Comparison of ENCODE assay signal across 11 mouse cellular contexts in the genomic region with DNA sequence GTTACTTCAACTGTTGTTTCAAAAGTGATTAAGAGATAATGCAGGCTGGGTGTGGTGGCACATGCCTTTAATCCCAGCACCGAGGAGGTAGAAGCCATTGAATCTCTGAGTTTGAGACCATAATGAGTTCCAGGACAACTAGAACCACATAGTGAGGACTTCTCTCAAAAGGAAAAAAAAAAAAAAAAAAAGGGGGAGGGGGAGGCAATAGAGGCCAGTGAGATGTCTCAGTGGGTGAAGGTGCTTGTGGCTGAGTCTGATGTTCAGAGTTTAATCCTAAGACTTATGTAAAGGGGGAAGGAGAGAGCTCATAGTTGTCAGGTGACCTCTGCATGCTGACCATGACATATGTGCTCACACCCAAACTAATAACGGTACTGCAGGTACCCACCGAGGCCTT. TPM values are rescaled to one million over a fixed set of nuclear protein-coding genes. Genes with fewer than 3 reads are reported as not detected.
DNase-seq lines count a peak whose midpoint lies in the region; ATAC-seq and TF ChIP-seq lines count a peak whose summit lies in the region.
"Had no signal": no experiment of that assay in that cellular context is flagged by ENCODE, and none has a peak within 500 bp of the region (broad histone marks: within the 10 kb centered on the region; RNA-seq: fewer than 3 reads in every experiment).

No protein-coding gene starts in this region.

- H3K9ac ChIP-seq in heart, embryonic 12.5 days, result no peak overlapping the region
- no peak overlapping the region for H3K9ac ChIP-seq in stomach, embryonic 14.5 days (replicated peaks; ENCODE audit: low read depth, low read length)
- H3K9ac ChIP-seq in stomach, postnatal 0 days (ENCODE audit: low read length), result no peak overlapping the region
- H3K9ac ChIP-seq in liver, embryonic 12.5 days, result peak overlapping the region; percentile 86; the same call in 1 of the 2 replicates

- ATAC-seq in heart, embryonic 12.5 days (ENCODE audit: insufficient number of reproducible peaks, low FRiP score), result no peak
- ATAC-seq in stomach, embryonic 14.5 days (ENCODE audit: insufficient number of reproducible peaks, insufficient read depth, low FRiP score, low read depth), result no peak
- no peak for ATAC-seq in stomach, postnatal 0 days (ENCODE audit: low FRiP score, low TSS enrichment)
- no peak for ATAC-seq in liver, embryonic 12.5 days
- ATAC-seq in monocyte, adult 5-6 weeks (replicated peaks; ENCODE audit: insufficient number of reproducible peaks, low FRiP score, low TSS enrichment, poor library complexity, severe bottlenecking), result no peak

- no peak for DNase-seq in heart, adult 8-10 months (ENCODE audit: low spot score)
- no peak for DNase-seq in stomach, postnatal 0 days (ENCODE audit: low spot score)
- DNase-seq in layer of hippocampus, postnatal 36 days, result no peak
- DNase-seq in left cerebral cortex, adult 9 months (ENCODE audit: low spot score in 2 of 2), result no peak
- DNase-seq: cerebellum, adult 18-20 months; kidney, adult 9 months; right cerebral cortex, postnatal 14 days had no signal

- H3K36me3 ChIP-seq in heart, embryonic 12.5 days, result peaks cover 20% of the 10 kb centered on the region
- H3K36me3 ChIP-seq in stomach, embryonic 14.5 days (ENCODE audit: control insufficient read depth, insufficient read depth, low read length), result peaks cover 20% of the 10 kb centered on the region
- H3K36me3 ChIP-seq in stomach, postnatal 0 days (ENCODE audit: control insufficient read depth, insufficient read depth, low read length), result peaks cover 3% of the 10 kb centered on the region; the same call in 1 of the 2 replicates
- peaks cover 42% of the 10 kb centered on the region for H3K36me3 ChIP-seq in liver, embryonic 12.5 days

- H3K4me2 ChIP-seq in heart, embryonic 12.5 days, result peak overlapping the region; percentile 90
- H3K4me2 ChIP-seq in stomach, embryonic 14.5 days (replicated peaks; ENCODE audit: low read depth, low read length), result peak overlapping the region; percentile 76; the same call in 1 of the 2 replicates
- H3K4me2 ChIP-seq in stomach, postnatal 0 days (replicated peaks; ENCODE audit: low read depth), result no peak overlapping the region; the same call in 1 of the 2 replicates
- H3K4me2 ChIP-seq in liver, embryonic 12.5 days, result peak overlapping the region; percentile 97

- no peak overlapping the region for H3K4me3 ChIP-seq in heart, embryonic 12.5 days
- no peak overlapping the region for H3K4me3 ChIP-seq in stomach, embryonic 14.5 days (ENCODE audit: low read depth, low read length)
- H3K4me3 ChIP-seq in stomach, postnatal 0 days (ENCODE audit: low read depth, low read length), result no peak overlapping the region
- H3K4me3 ChIP-seq in liver, embryonic 12.5 days, result peak overlapping the region; percentile 83; the same call in 1 of the 2 replicates

- TF ChIP-seq CTCF in stomach, postnatal 0 days (IDR thresholded peaks at IDR 0.05; ENCODE audit: low read depth), result no peak

- TF ChIP-seq EP300 in stomach, postnatal 0 days (optimal IDR thresholded peaks at IDR 0.05), result no peak

- no peaks in the 10 kb centered on the region for H3K9me3 ChIP-seq in heart, embryonic 12.5 days (replicated peaks)
- no peaks in the 10 kb centered on the region for H3K9me3 ChIP-seq in stomach, embryonic 14.5 days (ENCODE audit: control insufficient read depth, low read depth, low read length)
- no peaks in the 10 kb centered on the region for H3K9me3 ChIP-seq in stomach, postnatal 0 days (ENCODE audit: control insufficient read depth, low read length)
- no peaks in the 10 kb centered on the region for H3K9me3 ChIP-seq in liver, embryonic 12.5 days (replicated peaks)

- WGBS in heart, embryonic 12.5 days, result 64% methylated on average over 3 of the region's 3 CpGs
- 68% methylated on average over 3 of the region's 3 CpGs for WGBS in stomach, embryonic 14.5 days
- 42% methylated on average over 3 of the region's 3 CpGs for WGBS in stomach, postnatal 0 days
- 44% methylated on average over 3 of the region's 3 CpGs for WGBS in liver, embryonic 12.5 days (ENCODE audit: insufficient replicate concordance)

- H3K27me3 ChIP-seq in heart, embryonic 12.5 days (replicated peaks), result no peaks in the 10 kb centered on the region
- H3K27me3 ChIP-seq in stomach, embryonic 14.5 days (ENCODE audit: control insufficient read depth, insufficient read depth, low read length), result no peaks in the 10 kb centered on the region
- no peaks in the 10 kb centered on the region for H3K27me3 ChIP-seq in stomach, postnatal 0 days (ENCODE audit: control insufficient read depth, insufficient read depth, low read length)
- H3K27me3 ChIP-seq in liver, embryonic 12.5 days (replicated peaks), result no peaks in the 10 kb centered on the region

- H3K27ac ChIP-seq in heart, embryonic 12.5 days (ENCODE audit: poor library complexity, severe bottlenecking), result no peak overlapping the region
- no peak overlapping the region for H3K27ac ChIP-seq in stomach, embryonic 14.5 days (ENCODE audit: low read length)
- no peak overlapping the region for H3K27ac ChIP-seq in stomach, postnatal 0 days (replicated peaks)
- no peak overlapping the region for H3K27ac ChIP-seq in liver, embryonic 12.5 days

- peaks cover 28% of the 10 kb centered on the region for H3K4me1 ChIP-seq in heart, embryonic 12.5 days (replicated peaks)
- H3K4me1 ChIP-seq in stomach, embryonic 14.5 days (ENCODE audit: control insufficient read depth, insufficient read depth, low read length), result peaks cover 18% of the 10 kb centered on the region
- peaks cover 2% of the 10 kb centered on the region; the same call in 1 of the 2 replicates for H3K4me1 ChIP-seq in stomach, postnatal 0 days (replicated peaks; ENCODE audit: control insufficient read depth, insufficient read depth)
- H3K4me1 ChIP-seq in liver, embryonic 12.5 days, result peaks cover 48% of the 10 kb centered on the region

RNA-seq across cellular contexts. Expression of a gene that starts 1.8 kb away (rescaled TPM):
- 10.2 TPM in 2 replicates for polyA plus RNA-seq in heart, embryonic 12.5 days (2016; fragmentation: Nextera tagmentation; extraction: Ambion mirVana)
- 1 to 10 TPM; 3.3 to 4.9 (median 3.8) TPM for total RNA-seq in heart, adult 8-10 months (2022)
- polyA plus RNA-seq in stomach, embryonic 14.5 days (2014; fragmentation: Nextera tagmentation; extraction: Ambion mirVana), result 13.5 and 14.8 TPM in 2 replicates
- polyA plus RNA-seq in stomach, postnatal 0 days (2015; fragmentation: Nextera tagmentation; extraction: Ambion mirVana), result 5.1 and 5.8 TPM in 2 replicates
- polyA plus RNA-seq in liver, embryonic 12.5 days (2016; fragmentation: Nextera tagmentation; extraction: Ambion mirVana), result 11.8 and 11.9 TPM in 2 replicates
- total RNA-seq in monocyte, adult 5-6 weeks (2017), result 7.3 to 14.4 TPM (median 11.5 TPM) in 3 replicates
- 1 to 10 TPM; 7.7 to 9.0 TPM for total RNA-seq in layer of hippocampus, postnatal 36 days (2021)

RNA-seq across cellular contexts. Expression of a gene that starts 1.9 kb away (rescaled TPM):
- 14.7 and 15.0 TPM in 2 replicates for polyA plus RNA-seq in heart, embryonic 12.5 days (2016; fragmentation: Nextera tagmentation; extraction: Ambion mirVana)
- total RNA-seq in heart, adult 8-10 months (2022), result 10 to 100 TPM; 13.5 to 19.8 (median 17.3) TPM
- 22.8 and 23.3 TPM in 2 replicates for polyA plus RNA-seq in stomach, embryonic 14.5 days (2014; fragmentation: Nextera tagmentation; extraction: Ambion mirVana)
- 3.3 and 3.9 TPM in 2 replicates for polyA plus RNA-seq in stomach, postnatal 0 days (2015; fragmentation: Nextera tagmentation; extraction: Ambion mirVana)
- polyA plus RNA-seq in liver, embryonic 12.5 days (2016; fragmentation: Nextera tagmentation; extraction: Ambion mirVana), result 13.2 TPM in 2 replicates
- total RNA-seq in monocyte, adult 5-6 weeks (2017), result 5.3 to 9.1 TPM (median 6.1 TPM) in 3 replicates
- total RNA-seq in layer of hippocampus, postnatal 36 days (2021), result 10 to 100 TPM; 34.5 to 40.0 TPM
